Mouse (Mus musculus) urinary bladder, postnatal 14 days (tissue): ENCODE measurements around the gene Tpt1.
"Not testable (repeated sequence)": the region's sequence is repeated elsewhere in the genome, so short reads cannot be mapped to it uniquely, and the experiment has no call there.

ENCODE experiments used
- DNase-seq: peaks from one replicate; pipeline ENCODE4 v3.0.0; 2021; ENCODE audit warnings: low spot score

Gene Tpt1

DNA sequence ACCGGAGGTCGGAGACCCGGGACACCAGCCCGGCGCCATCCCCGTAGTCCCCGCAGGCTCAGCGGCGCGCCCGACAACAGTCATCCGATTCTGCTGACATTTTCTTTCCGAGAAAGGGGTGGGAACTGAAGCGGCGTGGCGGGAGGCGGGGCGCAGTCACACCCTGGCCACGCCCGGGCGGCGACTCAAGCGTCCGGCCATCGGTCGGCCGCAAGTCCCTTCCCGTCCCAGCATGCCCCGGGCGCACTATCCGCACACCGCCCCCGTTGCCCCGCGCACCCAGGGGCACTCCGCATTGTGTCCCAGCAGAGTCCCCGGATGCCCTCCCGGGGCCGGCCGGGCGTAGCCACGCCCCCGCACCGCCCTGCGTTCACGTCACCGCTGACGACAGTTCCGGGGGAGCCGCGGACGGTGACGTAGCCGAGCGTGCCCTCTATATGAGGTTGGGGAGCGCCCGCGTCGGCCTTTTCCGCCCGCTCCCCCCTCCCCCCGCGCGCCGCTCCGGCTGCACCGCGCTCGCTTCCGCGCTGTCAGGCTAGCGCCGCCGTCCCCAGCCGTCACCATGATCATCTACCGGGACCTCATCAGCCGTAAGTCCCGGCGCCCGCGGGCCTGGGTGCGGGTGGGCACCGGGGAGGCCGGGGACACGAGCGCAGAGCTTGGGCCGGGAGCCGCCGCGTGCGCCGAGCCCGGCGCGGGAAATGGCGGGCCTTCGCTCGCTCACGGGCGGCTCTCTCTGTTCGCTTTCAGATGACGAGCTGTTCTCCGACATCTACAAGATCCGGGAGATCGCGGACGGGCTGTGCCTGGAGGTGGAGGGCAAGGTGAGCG, at the start of gene Tpt1:
Gene Tpt1 (plus strand): TSS at position 227 of the 831 bp plus-strand sequence.
- DNase-seq: peak; percentile 99

DNA sequence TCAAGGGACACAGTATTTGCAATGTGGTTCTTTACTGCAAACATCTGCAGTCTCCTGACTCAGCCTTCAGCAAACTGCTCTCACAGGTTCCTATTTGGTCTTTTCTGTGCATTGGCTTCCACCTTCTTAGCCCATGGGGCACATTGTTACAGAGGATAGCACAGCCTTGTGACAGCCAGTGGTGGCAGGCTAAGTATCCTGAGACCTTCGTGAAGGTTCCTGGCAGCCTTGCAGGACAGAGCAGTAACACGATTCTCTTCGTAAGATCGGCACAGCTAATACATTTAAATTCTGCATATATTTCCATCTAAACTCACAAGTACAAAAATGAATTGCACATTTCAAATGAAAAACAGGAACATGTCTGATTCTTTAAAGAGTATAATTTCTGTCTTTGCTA, 49.0 kb upstream of the Tpt1 start:
- DNase-seq: no peak

DNA sequence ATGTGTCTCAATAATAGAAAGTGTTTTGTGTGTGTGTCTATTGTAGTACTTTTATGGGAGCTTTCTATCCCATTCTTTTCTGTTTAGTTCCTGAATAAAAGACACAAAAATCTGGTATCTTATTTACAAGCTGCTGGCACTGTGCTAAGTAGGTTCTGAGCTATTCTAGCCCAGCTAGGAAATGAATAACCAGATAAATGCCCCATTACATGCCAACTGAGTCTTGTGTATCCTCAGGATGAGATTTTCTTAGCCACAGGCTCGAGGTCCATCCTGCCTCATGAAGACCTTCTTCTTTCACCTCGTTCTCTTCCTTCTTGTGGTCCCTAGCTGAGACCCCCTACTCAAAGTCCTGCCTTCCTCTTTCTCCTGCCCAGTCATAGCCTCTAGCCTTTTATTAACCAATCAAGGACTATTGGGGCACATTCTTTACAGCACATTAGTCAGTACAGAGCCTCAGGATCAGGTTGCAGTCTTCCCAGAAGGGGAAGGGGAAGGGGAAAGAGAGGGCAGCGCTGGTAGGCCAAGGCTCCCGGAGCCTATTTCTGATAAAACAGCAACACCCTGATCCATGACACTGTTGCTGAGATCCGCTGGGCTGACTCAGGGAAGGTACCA, 47.0 kb upstream of the Tpt1 start:
- DNase-seq: no peak

DNA sequence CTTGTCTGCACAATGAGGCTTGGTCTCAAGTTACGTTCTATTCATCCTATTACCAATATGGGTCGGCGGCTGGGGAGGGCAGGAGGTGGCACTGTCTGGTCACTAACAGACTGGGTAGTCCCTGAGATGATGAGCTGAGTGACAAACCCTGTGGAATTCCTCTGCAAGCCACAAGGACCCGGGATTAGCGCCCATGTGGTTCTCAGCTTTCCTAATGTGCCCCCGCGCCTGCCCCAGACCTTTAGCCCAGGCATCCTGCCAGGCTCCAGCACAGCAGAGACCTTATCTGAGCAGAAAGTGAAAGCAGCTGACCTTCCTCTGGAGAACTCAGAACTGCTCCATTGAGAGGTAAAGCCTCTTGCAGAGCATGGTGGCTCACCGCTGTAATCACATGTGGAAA, 37.1 kb upstream of the Tpt1 start:
- peak; percentile 16 for DNase-seq

DNA sequence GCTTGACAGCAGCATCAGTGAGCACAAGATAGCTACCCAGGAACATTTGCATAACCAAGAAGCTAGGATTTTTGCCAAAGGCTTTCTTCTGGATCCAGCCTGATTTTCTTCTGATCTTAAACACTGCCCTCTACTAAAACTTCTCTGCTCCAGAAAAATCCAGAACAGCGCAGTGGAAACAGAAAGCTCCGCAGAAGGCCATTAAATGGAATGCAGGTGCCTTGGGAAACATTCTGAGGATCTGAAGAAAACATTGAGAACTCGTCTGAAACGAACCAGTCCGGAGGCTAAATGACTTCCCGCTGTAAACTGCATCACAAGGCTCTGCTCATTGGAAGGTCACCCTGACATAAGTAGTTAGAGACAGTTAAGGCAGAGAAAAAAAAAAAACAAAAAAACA, 35.0 kb upstream of the Tpt1 start:
- no peak for DNase-seq

DNA sequence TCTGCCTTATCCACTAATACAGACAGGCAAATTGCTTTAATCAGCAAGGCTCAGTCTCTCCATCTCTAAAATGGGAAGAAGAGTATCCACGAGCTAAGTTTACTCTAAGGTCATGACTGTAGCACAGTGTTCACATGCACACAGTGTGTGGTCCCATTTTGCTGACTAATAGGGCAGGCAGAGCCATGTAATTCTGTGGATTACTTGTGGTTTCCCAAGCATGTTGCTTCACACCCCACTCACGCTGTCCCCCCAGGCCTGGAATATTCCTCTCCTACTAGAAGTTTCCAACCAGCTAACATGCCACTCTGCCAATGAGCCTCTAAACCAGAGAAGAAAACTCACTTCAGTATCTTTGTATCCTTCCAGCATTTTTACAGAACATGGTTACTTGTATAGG, 26.4 kb upstream of the Tpt1 start:
- DNase-seq: no peak

DNA sequence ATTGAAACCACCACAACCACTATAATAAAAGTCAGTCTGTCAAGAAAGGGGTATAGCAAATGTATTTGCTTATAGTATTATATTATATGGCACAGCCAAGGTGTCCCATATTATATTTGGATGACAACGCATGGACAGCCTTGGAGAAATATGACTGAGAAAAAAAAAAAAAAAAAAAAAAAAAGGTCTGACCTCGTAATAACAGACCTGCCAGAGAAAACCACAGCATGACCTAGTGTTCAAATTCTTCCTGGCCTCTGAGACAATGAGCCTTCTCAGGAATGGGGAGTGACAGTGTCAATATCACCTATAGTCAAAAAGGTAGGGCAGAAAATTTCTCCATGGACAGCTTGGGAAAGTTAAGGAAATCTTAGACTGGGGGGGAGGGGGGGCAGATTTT, 25.6 kb upstream of the Tpt1 start:
- DNase-seq: no peak

DNA sequence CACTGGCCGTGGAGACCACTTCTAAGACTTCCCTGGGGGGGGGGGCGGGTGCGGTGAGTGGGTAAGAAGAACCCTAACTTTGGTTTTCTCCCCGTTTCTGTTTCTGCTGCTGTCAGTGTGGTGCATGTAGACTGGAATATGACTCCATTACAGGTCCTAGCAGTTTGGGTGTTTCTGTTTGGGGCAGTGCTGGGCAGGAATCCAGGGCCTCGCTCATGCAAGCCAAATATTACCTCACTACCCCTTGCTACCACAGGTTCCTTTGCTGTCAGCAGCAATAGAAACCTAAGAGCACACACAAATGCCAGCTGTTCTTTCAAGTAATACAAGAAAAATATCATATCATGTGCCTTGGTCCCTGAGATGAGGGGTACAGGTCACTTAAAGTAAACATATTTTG, 24.9 kb upstream of the Tpt1 start:
- DNase-seq: no peak

DNA sequence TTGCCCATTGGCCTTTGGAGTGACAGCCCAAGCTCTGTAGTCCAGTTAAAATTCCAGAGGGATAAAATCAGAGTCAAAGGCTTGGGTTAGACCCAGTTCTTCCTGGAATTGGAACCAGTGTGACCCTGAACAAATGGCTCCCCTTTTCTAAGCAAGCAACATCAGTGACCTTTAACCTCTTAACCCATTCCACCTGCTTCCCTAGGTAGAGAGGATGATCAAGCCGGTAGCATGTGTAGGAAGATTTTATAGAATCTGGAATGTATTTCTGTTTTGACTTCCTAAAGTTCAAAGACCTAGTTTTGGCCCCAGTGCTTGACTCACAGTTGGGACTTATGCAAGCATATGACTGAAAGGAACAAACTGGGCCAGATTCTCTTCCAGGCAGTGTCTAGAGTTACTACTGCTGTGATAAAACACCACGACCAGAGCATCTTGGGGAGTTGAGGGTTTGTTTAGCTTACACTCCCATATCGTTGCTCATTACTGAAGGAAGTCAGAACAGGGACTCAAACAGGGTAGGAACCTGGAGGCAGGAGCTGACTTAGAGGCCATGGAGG, 18.0 kb upstream of the Tpt1 start:
- no peak for DNase-seq

DNA sequence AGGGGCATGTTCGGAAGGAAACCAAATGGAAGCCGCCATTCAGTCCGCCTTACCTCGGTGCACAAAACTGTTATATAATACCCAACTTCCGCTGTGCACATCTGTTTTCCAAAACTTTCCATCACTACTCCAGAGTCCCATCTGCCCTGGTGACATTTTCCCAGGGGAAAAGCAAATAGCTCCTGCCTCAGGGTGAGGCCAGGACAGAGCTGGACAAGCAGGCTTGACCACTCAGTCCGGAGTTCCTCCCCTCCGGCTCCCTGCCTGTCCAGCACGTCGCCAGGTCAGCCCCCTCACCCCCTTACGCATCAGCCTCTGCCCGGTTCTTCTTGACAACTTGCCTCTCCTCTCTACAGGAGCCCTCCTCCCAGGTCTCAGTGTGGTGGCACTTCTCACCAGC, 16.7 kb upstream of the Tpt1 start:
- peak; percentile 51 for DNase-seq

DNA sequence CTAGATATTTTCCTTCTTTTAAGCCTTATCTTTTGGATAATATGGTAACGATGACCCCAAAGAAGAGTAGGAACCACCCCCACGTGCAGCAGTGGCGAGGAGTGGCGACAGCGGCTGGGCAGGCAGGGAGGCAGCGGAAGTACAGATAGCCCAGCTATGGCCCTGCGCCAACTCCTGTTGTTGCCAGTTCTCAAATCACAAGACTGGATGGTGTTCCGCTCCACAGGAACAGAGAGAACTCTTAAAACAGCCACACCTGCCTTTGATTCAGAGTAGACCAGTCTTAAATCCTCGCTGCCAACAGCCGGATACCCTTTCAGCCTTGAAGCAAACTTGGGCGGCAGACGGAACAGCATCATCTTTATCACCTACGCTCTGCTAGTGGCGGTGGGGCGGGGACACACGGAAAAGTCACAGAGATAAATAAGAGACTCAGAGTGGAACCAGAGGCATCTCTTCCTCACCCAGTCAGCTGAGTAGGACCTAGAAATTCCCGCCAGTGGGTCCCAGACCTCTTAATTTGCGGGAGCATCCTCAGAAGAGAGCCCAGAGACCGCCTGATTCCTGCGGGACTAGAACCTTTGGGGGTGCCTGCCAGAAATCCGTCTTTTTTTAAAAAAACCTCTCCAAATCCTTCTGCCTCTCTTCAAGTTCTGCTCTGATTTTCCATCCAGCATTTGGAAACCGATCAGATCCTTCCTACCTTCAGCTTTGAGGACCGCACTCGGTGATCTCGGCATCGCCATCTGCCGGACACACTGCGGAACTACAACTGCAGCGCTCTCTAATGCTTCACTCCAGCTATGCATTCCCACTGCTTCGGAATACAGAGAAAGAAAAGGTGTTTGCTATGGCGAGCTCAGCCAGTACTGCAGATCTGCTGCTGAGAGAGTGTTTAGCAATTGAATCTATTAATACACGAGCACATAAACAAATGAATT, 15.8 kb upstream of the Tpt1 start:
- DNase-seq: peak; percentile 89

DNA sequence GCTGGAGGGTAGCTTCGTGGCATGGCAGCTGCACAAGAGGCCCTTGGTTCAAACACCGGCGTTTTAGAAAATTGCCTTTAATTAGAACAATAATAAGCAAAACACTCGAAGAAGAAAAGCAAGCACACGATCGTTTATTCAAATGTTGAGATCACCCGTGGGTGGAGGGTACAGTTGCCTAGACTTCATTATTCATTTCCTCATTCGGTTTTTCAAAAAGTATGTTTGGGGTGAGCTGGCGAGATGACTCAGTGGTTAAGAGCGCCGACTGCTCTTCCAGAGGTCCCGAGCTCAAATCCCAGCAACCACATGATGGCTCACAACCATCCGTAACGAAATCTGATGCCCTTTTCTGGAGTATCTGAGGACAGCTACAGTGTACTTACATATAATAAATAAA, 15.1 kb upstream of the Tpt1 start:
- not testable (repeated sequence) for DNase-seq

DNA sequence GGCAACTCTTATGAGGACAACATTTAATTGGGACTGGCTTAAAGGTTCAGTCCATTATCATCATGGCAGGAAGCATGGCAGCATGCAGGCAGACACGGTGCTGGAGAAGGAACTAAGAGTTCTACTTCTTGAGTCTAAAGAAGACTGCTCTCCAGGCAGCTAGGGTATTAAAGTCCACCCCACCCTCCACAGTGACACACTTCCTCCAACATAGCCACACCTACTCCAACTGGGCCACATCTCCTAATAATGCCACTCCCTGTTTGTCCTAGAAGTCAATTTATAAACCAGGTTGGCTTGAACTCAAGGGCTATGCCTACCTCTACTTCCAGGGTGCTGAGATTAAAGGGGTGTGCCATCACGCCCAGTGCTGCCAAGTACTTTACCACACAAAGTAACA, 12.9 kb upstream of the Tpt1 start:
- DNase-seq: no peak

DNA sequence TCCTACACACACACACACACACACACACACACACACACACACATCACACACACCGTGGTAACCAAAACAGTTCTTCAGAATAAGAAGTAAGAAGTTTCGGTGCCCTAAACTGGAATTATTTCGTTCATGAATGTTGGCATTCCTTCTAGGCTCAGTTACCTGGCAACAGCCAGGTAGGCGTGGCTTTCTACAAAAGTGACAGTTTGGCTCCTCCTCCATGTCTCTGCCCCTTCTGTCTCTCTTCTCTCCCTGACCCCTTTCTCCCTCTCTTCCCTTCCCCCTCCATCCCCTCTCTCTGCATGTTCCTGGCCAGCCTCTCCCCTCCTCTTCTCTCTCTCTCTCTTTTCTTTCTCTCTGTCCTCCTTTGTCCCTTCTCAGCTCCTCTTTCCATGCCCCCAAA, 11.9 kb upstream of the Tpt1 start:
- no peak for DNase-seq

DNA sequence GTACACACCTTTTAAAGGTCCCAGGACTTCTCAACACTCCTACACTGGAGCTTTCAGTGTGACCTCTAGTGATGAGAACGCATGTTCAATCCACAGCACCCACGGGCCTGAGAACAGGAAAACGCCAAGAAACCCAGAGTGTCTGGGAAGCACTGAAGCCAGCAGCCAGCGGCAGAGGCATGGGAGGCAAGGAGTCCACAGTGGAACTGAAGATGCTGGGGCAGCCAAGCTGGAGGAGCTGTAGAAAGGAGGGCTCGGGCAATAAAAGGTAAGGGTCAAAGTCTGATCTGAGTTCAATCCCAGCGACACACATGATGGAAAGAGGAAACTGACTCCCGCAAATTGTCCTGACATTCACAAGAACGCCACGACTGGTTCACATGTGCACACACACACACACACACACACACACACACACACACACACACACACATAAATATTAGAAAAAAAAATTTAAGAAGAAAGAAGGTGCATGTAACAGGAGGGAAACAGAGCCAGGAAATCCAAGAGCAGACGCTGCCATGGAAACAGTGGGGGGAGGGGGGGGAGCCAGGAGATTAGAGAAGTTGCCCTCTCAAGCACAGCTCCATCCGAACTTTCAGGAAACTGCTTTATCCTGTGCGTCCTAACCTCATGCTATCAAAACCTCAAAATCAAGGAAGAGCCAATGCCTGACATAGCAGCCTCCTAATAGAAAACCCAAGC, 11.2 kb upstream of the Tpt1 start:
- no peak for DNase-seq

DNA sequence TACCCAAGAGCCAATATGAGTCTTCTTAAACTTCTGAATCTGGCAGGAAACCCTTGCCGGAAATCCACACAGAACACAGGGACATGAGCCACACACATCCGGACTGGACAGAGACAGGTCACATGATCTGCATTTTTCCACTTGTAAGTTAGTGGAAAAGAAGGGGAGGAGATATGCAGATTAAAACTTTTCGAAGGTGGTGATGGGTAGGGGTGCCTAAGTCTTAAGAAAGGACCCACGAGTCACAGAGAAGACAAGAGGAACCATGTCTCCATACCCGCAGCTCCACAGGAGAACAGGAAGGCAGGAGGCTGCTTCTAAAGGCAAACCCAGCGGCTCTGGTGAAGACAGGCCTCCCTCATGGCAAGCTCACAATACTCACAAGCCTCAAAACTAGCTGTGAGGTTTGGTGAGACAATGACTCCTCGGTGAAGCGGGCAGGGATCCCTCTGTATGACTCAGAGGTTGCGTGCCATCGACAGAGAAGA, 10.6 kb upstream of the Tpt1 start:
- peak; percentile 66 for DNase-seq

DNA sequence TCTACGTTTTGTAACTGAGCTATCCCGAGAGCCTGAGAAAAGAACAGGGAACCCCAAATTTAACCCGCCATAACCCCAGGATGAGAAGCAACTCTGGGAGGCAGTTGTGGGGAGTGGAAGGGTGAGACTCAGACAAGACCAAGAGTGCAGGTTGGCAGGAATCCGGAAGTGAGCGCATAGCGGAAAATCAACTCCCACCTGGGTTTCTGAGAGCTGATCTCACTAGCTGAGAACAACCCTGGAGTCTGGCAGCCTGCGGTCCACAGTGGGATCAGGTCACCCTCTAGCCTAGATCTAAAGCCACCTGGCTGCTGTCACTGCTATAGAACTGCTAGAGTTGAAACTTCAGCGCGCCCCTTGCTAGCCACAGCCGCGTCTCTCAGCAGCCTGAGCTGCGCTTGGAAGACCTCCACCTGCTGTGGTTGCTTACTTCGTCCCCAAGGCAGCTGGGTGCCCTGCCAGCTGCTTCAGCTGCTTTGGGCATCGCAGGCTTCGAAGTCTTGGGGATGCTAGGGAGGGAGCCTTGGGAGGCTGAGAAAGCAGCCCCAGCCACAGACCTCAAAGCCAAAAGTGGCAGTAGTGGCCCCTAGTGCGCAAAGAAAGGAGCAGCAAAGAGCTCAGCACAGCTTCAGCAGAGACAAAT, 10.0 kb upstream of the Tpt1 start:
- DNase-seq: peak; percentile 76

DNA sequence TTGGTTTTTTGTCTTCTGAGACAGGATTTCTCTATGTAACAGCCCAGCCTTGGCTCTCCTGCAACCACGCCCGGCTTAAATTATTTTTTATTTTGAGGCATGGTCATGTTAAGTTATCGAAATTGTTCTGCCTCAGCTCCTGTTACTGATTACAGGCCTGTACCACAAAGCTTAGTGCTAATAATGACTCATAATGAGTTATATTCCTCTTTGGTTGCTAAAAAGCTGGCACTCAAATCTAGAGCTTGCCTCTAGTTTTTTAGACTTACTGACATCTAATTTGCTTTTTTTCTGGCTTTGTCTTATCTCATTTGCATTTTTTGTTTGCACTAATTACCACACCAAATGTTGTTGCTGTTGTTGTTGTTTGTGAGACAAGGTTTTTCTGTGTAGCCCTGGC, 8.3 kb upstream of the Tpt1 start:
- no peak for DNase-seq

DNA sequence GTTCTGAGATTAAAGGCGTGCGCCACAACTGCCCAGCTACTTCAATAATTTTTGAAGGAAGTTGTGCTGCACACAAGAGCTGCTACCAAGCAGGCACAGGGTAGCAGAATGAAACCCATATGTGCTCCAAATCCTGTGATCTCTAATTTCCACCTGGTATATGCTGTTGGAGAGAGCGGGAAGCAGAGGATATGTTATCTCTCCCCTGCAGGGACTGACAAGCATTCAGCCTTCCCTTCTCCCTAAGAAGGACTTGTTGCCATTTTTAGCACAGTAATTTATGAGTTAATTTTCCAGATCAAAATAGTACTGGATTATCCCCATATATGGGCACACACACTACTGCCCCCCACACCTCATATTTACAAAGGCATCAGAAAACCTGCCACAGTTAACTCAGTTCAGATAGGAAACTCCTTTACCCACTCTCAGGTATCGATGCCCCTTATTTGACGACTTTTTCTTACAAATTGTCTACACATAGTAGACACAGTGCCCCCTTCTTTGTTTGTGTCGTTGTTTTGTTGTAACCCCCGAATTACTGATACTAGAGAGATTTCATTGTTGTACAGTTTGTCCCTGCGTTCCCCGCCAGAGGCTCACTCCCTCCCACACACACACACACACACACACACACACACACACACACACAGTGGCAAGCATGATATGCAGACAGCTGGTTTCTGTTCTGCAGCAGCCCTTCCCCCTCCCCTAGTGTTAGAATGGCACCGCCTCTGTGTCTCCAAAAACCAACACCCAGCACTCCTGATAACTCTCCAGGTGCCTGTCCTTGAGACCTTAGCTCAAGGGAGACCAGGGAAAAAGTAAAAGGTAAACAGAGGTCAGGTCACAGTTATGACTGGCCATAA, 7.6 kb upstream of the Tpt1 start:
- peak; percentile 37 for DNase-seq

DNA sequence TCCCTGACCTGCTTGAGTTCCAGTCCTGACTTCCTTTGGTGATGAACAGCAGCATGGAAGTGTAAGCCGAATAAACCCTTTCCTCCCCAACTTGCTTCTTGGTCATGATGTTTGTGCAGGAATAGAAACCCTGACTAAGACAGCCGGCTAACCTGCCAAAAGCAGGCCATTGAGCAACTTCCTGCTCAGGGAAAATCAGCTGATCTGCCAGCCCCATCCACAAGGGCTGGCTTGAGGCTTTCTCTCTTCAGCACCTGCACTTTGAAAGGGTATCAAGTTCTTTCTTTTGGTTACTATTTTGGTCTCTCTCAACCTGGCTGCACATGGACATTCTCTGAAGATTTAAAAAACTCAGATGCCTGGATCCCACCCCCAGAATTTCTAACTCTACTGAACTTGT, 3.1 kb upstream of the Tpt1 start:
- DNase-seq: not testable (repeated sequence)
